Mouse (Mus musculus): Measurements from ENCODE around the gene Tmem117. TPM values are rescaled to one million over a fixed set of nuclear protein-coding genes. Genes with fewer than 3 reads are reported as not detected.

Gene Tmem117
- polyA plus RNA-seq, 1 experiment from 2014 or later, result 5.6 TPM

DNA sequence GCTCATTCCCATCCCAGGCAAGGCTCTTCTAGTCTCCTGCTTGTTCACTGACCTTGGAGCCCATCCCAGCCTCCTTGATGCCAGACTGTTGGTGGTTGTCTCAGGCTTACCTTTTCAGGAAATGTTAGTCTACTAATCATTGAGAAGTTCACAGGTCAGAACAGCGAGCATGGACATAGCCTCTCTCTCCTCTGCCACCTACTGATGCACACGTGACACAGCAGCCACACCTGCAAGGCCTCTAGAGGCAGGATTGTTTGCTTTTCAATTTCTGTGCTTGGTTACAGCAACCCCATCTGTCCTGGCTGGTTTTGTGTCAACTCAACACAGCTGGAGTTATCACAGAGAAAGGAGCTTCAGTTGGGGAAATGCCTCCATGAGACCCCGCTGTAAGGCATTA, 52.1 kb downstream of the Tmem117 start:
- Histone ChIP-seq H3K4me2 (replicated peaks; ENCODE audit: low read depth) (no peak overlapping the region), H3K27me3 (ENCODE audit: control insufficient read depth, insufficient read depth, low read length) (no peaks in the 10 kb centered on the region), H3K4me1 (replicated peaks; ENCODE audit: control insufficient read depth, insufficient read depth) (no peaks in the 10 kb centered on the region), H3K4me3 (ENCODE audit: low read depth, low read length) (no peak overlapping the region), H3K27ac (replicated peaks) (no peak overlapping the region), H3K36me3 (ENCODE audit: control insufficient read depth, insufficient read depth, low read length) (no peaks in the 10 kb centered on the region), H3K9ac (ENCODE audit: low read length) (no peak overlapping the region), H3K9me3 (ENCODE audit: control insufficient read depth, low read length) (no peaks in the 10 kb centered on the region)
- DNase-seq (ENCODE audit: low spot score) (peak; percentile 44), ATAC-seq (ENCODE audit: low FRiP score, low TSS enrichment) (peak; percentile 76)
- 34% methylated on average over 3 of the region's 3 CpGs for WGBS
- peak; percentile 63 for TF ChIP-seq CTCF (IDR thresholded peaks at IDR 0.05; ENCODE audit: low read depth)
- TF ChIP-seq EP300 (optimal IDR thresholded peaks at IDR 0.05), result no peak

DNA sequence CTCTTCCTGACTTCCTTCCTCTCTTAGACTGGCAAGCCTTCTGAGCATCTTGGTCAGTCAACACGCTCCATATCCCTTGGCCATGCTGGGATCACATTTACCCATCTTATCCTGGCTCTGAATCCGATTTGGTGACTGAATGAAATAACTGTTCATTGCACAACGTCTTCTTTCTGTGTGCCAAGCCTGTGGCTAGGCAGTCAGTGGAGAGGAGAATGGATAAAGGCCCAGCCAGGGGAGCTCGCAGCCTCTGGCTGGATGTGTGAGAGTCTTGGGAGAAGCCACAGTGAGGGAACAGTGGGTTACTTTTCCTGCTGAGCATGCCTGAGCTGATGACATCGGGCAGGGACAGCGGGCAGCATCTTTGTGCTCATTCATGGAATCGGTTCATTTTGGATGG, 55.2 kb downstream of the Tmem117 start:
- Histone ChIP-seq H3K4me1 (replicated peaks; ENCODE audit: control insufficient read depth, insufficient read depth) (no peaks in the 10 kb centered on the region), H3K27me3 (ENCODE audit: control insufficient read depth, insufficient read depth, low read length) (no peaks in the 10 kb centered on the region), H3K4me3 (ENCODE audit: low read depth, low read length) (no peak overlapping the region), H3K36me3 (ENCODE audit: control insufficient read depth, insufficient read depth, low read length) (no peaks in the 10 kb centered on the region), H3K27ac (replicated peaks) (no peak overlapping the region), H3K4me2 (replicated peaks; ENCODE audit: low read depth) (no peak overlapping the region), H3K9ac (ENCODE audit: low read length) (no peak overlapping the region), H3K9me3 (ENCODE audit: control insufficient read depth, low read length) (no peaks in the 10 kb centered on the region)
- DNase-seq (ENCODE audit: low spot score) (no peak), ATAC-seq (ENCODE audit: low FRiP score, low TSS enrichment) (no peak)
- 70% methylated on average over 7 of the region's 7 CpGs for WGBS
- TF ChIP-seq EP300 (optimal IDR thresholded peaks at IDR 0.05), result no peak
- no peak for TF ChIP-seq CTCF (IDR thresholded peaks at IDR 0.05; ENCODE audit: low read depth)

DNA sequence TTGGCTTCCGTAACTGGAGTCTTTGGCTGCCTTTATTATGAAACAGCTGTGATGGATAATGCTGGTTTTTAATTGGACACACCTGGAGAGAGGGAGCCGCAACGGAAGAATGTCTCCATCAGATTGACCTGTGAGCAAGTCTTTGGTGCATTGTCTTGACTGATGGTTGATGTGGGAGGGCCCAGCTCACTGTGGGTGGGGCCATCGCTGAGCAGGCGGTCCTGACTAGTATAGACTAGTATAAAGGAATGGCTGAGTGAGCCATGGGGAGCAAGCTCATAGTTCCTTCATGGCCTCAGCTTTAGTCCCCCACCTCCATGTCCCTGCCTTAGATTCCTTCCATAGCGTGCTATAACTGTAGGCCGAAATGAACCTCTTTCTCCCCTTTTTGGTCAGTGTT, 58.1 kb downstream of the Tmem117 start:
- no peaks in the 10 kb centered on the region for H3K36me3 ChIP-seq (ENCODE audit: control insufficient read depth, insufficient read depth, low read length)
- TF ChIP-seq EP300 (optimal IDR thresholded peaks at IDR 0.05), result no peak
- no peak for TF ChIP-seq CTCF (IDR thresholded peaks at IDR 0.05; ENCODE audit: low read depth)
- DNase-seq (ENCODE audit: low spot score), result no peak
- H3K27ac ChIP-seq (replicated peaks), result no peak overlapping the region
- no peaks in the 10 kb centered on the region for H3K27me3 ChIP-seq (ENCODE audit: control insufficient read depth, insufficient read depth, low read length)
- no peak overlapping the region for H3K4me2 ChIP-seq (replicated peaks; ENCODE audit: low read depth)
- ATAC-seq (ENCODE audit: low FRiP score, low TSS enrichment), result no peak
- H3K4me1 ChIP-seq (replicated peaks; ENCODE audit: control insufficient read depth, insufficient read depth), result no peaks in the 10 kb centered on the region
- 82% methylated on average over 7 of the region's 7 CpGs for WGBS
- no peak overlapping the region for H3K9ac ChIP-seq (ENCODE audit: low read length)
- no peak overlapping the region for H3K4me3 ChIP-seq (ENCODE audit: low read depth, low read length)
- no peaks in the 10 kb centered on the region for H3K9me3 ChIP-seq (ENCODE audit: control insufficient read depth, low read length)

GRCm38 (mm10) chr15:94687629-94688028, 58.6 kb downstream of the Tmem117 start:
- ATAC-seq (ENCODE audit: low FRiP score, low TSS enrichment), result no peak
- no peak overlapping the region for H3K9ac ChIP-seq (ENCODE audit: low read length)
- H3K36me3 ChIP-seq (ENCODE audit: control insufficient read depth, insufficient read depth, low read length), result no peaks in the 10 kb centered on the region
- TF ChIP-seq CTCF (IDR thresholded peaks at IDR 0.05; ENCODE audit: low read depth), result no peak
- TF ChIP-seq EP300 (optimal IDR thresholded peaks at IDR 0.05), result no peak
- H3K9me3 ChIP-seq (ENCODE audit: control insufficient read depth, low read length), result no peaks in the 10 kb centered on the region
- no peak overlapping the region for H3K4me3 ChIP-seq (ENCODE audit: low read depth, low read length)
- 76% methylated on average over 3 of the region's 3 CpGs for WGBS
- H3K4me1 ChIP-seq (replicated peaks; ENCODE audit: control insufficient read depth, insufficient read depth), result no peaks in the 10 kb centered on the region
- no peaks in the 10 kb centered on the region for H3K27me3 ChIP-seq (ENCODE audit: control insufficient read depth, insufficient read depth, low read length)
- no peak overlapping the region for H3K4me2 ChIP-seq (replicated peaks; ENCODE audit: low read depth)
- no peak for DNase-seq (ENCODE audit: low spot score)
- H3K27ac ChIP-seq (replicated peaks), result no peak overlapping the region

- WGBS, result 76% methylated on average over 5 of the region's 5 CpGs
- no peak for ATAC-seq (ENCODE audit: low FRiP score, low TSS enrichment)
These were observed 60.3 kb downstream of the Tmem117 start for GRCm38 (mm10) chr15:94689195-94689883.

GRCm38 (mm10) chr15:94689884-94690231, 60.8 kb downstream of the Tmem117 start:
- H3K27me3 ChIP-seq (ENCODE audit: control insufficient read depth, insufficient read depth, low read length), result no peaks in the 10 kb centered on the region
- H3K9ac ChIP-seq (ENCODE audit: low read length), result no peak overlapping the region
- no peaks in the 10 kb centered on the region for H3K4me1 ChIP-seq (replicated peaks; ENCODE audit: control insufficient read depth, insufficient read depth)
- 55% methylated on average over 6 of the region's 6 CpGs for WGBS
- TF ChIP-seq EP300 (optimal IDR thresholded peaks at IDR 0.05), result no peak
- TF ChIP-seq CTCF (IDR thresholded peaks at IDR 0.05; ENCODE audit: low read depth), result peak; percentile 62
- no peak for ATAC-seq (ENCODE audit: low FRiP score, low TSS enrichment)
- no peaks in the 10 kb centered on the region for H3K36me3 ChIP-seq (ENCODE audit: control insufficient read depth, insufficient read depth, low read length)
- H3K4me3 ChIP-seq (ENCODE audit: low read depth, low read length), result no peak overlapping the region
- DNase-seq (ENCODE audit: low spot score), result no peak
- no peak overlapping the region for H3K4me2 ChIP-seq (replicated peaks; ENCODE audit: low read depth)
- no peak overlapping the region for H3K27ac ChIP-seq (replicated peaks)
- H3K9me3 ChIP-seq (ENCODE audit: control insufficient read depth, low read length), result no peaks in the 10 kb centered on the region

More at GRCm38 (mm10) chr15:94689195-94689883, 60.3 kb downstream of the Tmem117 start:
- Histone ChIP-seq H3K9ac (ENCODE audit: low read length) (no peak overlapping the region), H3K4me3 (ENCODE audit: low read depth, low read length) (no peak overlapping the region), H3K36me3 (ENCODE audit: control insufficient read depth, insufficient read depth, low read length) (no peaks in the 10 kb centered on the region), H3K4me2 (replicated peaks; ENCODE audit: low read depth) (no peak overlapping the region), H3K27me3 (ENCODE audit: control insufficient read depth, insufficient read depth, low read length) (no peaks in the 10 kb centered on the region), H3K9me3 (ENCODE audit: control insufficient read depth, low read length) (no peaks in the 10 kb centered on the region), H3K4me1 (replicated peaks; ENCODE audit: control insufficient read depth, insufficient read depth) (no peaks in the 10 kb centered on the region), H3K27ac (replicated peaks) (no peak overlapping the region)
- no peak for DNase-seq (ENCODE audit: low spot score)
- TF ChIP-seq EP300 (optimal IDR thresholded peaks at IDR 0.05) (no peak), CTCF (IDR thresholded peaks at IDR 0.05; ENCODE audit: low read depth) (no peak)

Data from stomach, postnatal 0 days (tissue).